Mouse (Mus musculus) hindbrain, embryonic 16.5 days (tissue): ENCODE results near the gene Casc3. TPM values are rescaled to one million over a fixed set of nuclear protein-coding genes. Genes with fewer than 3 reads are reported as not detected.
"Not testable (repeated sequence)": the region's sequence is repeated elsewhere in the genome, so short reads cannot be mapped to it uniquely, and the experiment has no call there.

Experiments
- ATAC-seq: fragments of 200-750 bp; cut with Nextera tagmentation; 2 replicates; pipeline ENCODE4 v1.8.0; 2017; ENCODE audit warnings: moderate TSS enrichment, moderate library complexity
- H3K27ac ChIP-seq: fragments of 300-500 bp; sonication (generic); 2 replicates; pipeline ENCODE4 v1.5.1; 2014; ENCODE audit warnings: low read depth, mild to moderate bottlenecking, control low read depth, low read length, moderate library complexity
- H3K27me3 ChIP-seq: fragments of 300-500 bp; sonication (generic); replicated peaks from 2 replicates; pipeline ENCODE4 v1.6.1; 2014; ENCODE audit warnings: low read length; ENCODE audit not compliant: control insufficient read depth, insufficient read depth
- H3K36me3 ChIP-seq: fragments of 300-500 bp; sonication (generic); 2 replicates; pipeline ENCODE4 v1.6.1; 2014; ENCODE audit warnings: mild to moderate bottlenecking, low read length, moderate library complexity, mixed read lengths; ENCODE audit not compliant: control insufficient read depth, insufficient read depth
- H3K4me1 ChIP-seq: fragments of 300-500 bp; sonication (generic); 2 replicates; pipeline ENCODE4 v1.6.1; 2014; ENCODE audit warnings: low read depth, low read length; ENCODE audit not compliant: control insufficient read depth, insufficient read depth
- H3K4me2 ChIP-seq: fragments of 300-500 bp; sonication (generic); 2 replicates; pipeline ENCODE4 v1.6.1; 2014; ENCODE audit warnings: mild to moderate bottlenecking, low read length, control low read depth, moderate library complexity
- H3K4me3 ChIP-seq: fragments of 300-500 bp; sonication (generic); 2 replicates; pipeline ENCODE4 v1.5.1; 2014; ENCODE audit warnings: mild to moderate bottlenecking, low read length, control low read depth, moderate library complexity
- H3K9ac ChIP-seq: fragments of 300-500 bp; sonication (generic); 2 replicates; pipeline ENCODE4 v1.6.1; 2014; ENCODE audit warnings: low read depth, mild to moderate bottlenecking, control low read depth, low read length, moderate library complexity
- H3K9me3 ChIP-seq: fragments of 300-500 bp; sonication (generic); 2 replicates; pipeline ENCODE4 v1.6.1; 2014; ENCODE audit warnings: mild to moderate bottlenecking, low read length, moderate library complexity; ENCODE audit not compliant: control insufficient read depth
- WGBS: fragments of 180-500 bp; shearing (Covaris S2); extraction: QIAGEN DNeasy Blood & Tissue Kit; methylation state at CpG from one replicate; pipeline ENCODE4 v1.1.7; 2014; 5-methylcytosine and 5-hydroxymethylcytosine counted together
- polyA plus RNA-seq: library from polyadenylated mRNA; unstranded; fragments of >200 nt; fragmentation: Nextera tagmentation; extraction: Ambion mirVana; gene quantifications from 2 replicates; pipeline ENCODE4 v1.2.1, GENCODE M21; 2015

Casc3 gene
- polyA plus RNA-seq, 1 experiment from 2014 or later, result 41.7 TPM

- WGBS, result 95% methylated on average over 1 of the region's 1 CpGs
- Histone ChIP-seq H3K27me3 (no peaks in the 10 kb centered on the region), H3K9me3 (no peaks in the 10 kb centered on the region), H3K4me2 (no peak overlapping the region), H3K4me3 (no peak overlapping the region), H3K36me3 (peaks cover 36% of the 10 kb centered on the region), H3K4me1 (peaks cover 1% of the 10 kb centered on the region; the same call in 1 of the 2 replicates), H3K9ac (no peak overlapping the region), H3K27ac (no peak overlapping the region)
- ATAC-seq, result no peak
Observed at GRCm38 (mm10) chr11:98816706-98817239, 12.1 kb downstream of the Casc3 start.

GRCm38 (mm10) chr11:98820968-98821367, 16.3 kb downstream of the Casc3 start:
- Histone ChIP-seq H3K4me2 (no peak overlapping the region), H3K36me3 (peaks cover 47% of the 10 kb centered on the region), H3K9me3 (no peaks in the 10 kb centered on the region), H3K4me1 (no peaks in the 10 kb centered on the region), H3K9ac (no peak overlapping the region), H3K27me3 (no peaks in the 10 kb centered on the region), H3K27ac (no peak overlapping the region), H3K4me3 (no peak overlapping the region)
- WGBS, result 98% methylated on average over 5 of the region's 5 CpGs
- ATAC-seq, result no peak

- 100% methylated on average over 2 of the region's 2 CpGs for WGBS
- ATAC-seq, H3K27ac ChIP-seq, H3K4me1 ChIP-seq, H3K9me3 ChIP-seq, H3K9ac ChIP-seq, H3K4me3 ChIP-seq, H3K27me3 ChIP-seq, H3K4me2 ChIP-seq: not testable (repeated sequence)
- peaks cover 55% of the 10 kb centered on the region for H3K36me3 ChIP-seq
Observed at GRCm38 (mm10) chr11:98826071-98826470, 21.4 kb downstream of the Casc3 start.

- no peak for ATAC-seq
- 94% methylated on average over 2 of the region's 2 CpGs for WGBS
- no peaks in the 10 kb centered on the region for H3K27me3 ChIP-seq
- H3K4me2 ChIP-seq, result no peak overlapping the region
- no peaks in the 10 kb centered on the region for H3K4me1 ChIP-seq
- no peaks in the 10 kb centered on the region for H3K9me3 ChIP-seq
- H3K36me3 ChIP-seq, result peaks cover 62% of the 10 kb centered on the region
- no peak overlapping the region for H3K4me3 ChIP-seq
- no peak overlapping the region for H3K9ac ChIP-seq
- H3K27ac ChIP-seq, result no peak overlapping the region
Observed at GRCm38 (mm10) chr11:98827877-98828276, 23.2 kb downstream of the Casc3 start.

- 74% methylated on average over 12 of the region's 12 CpGs for WGBS
- H3K4me3 ChIP-seq, result no peak overlapping the region
- no peak overlapping the region for H3K9ac ChIP-seq
- H3K27ac ChIP-seq, result no peak overlapping the region
- H3K36me3 ChIP-seq, result peaks cover 57% of the 10 kb centered on the region
- no peaks in the 10 kb centered on the region for H3K9me3 ChIP-seq
- no peaks in the 10 kb centered on the region for H3K4me1 ChIP-seq
- no peaks in the 10 kb centered on the region for H3K27me3 ChIP-seq
- no peak for ATAC-seq
- no peak overlapping the region for H3K4me2 ChIP-seq
Observed at GRCm38 (mm10) chr11:98829091-98829775, 24.5 kb downstream of the Casc3 start.

- H3K9me3 ChIP-seq, result no peaks in the 10 kb centered on the region
- H3K4me1 ChIP-seq, result no peaks in the 10 kb centered on the region
- no peak overlapping the region for H3K4me2 ChIP-seq
- H3K36me3 ChIP-seq, result peaks cover 52% of the 10 kb centered on the region
- H3K27ac ChIP-seq, result no peak overlapping the region
- H3K4me3 ChIP-seq, result no peak overlapping the region
- H3K9ac ChIP-seq, result no peak overlapping the region
- 76% methylated on average over 4 of the region's 4 CpGs for WGBS
- no peaks in the 10 kb centered on the region for H3K27me3 ChIP-seq
- ATAC-seq, result no peak
Observed at GRCm38 (mm10) chr11:98829875-98830274, 25.2 kb downstream of the Casc3 start.

GRCm38 (mm10) chr11:98835296-98835695, 30.6 kb downstream of the Casc3 start:
- no peak overlapping the region for H3K27ac ChIP-seq
- H3K4me2 ChIP-seq, result no peak overlapping the region
- H3K27me3 ChIP-seq, result no peaks in the 10 kb centered on the region
- H3K9ac ChIP-seq, result no peak overlapping the region; the same call in 1 of the 2 replicates
- WGBS, result 40% methylated on average over 5 of the region's 5 CpGs
- H3K9me3 ChIP-seq, result no peaks in the 10 kb centered on the region
- peaks cover 25% of the 10 kb centered on the region for H3K4me1 ChIP-seq
- peaks cover 23% of the 10 kb centered on the region for H3K36me3 ChIP-seq
- H3K4me3 ChIP-seq, result no peak overlapping the region
- ATAC-seq, result no peak

- no peaks in the 10 kb centered on the region for H3K27me3 ChIP-seq
- peaks cover 25% of the 10 kb centered on the region for H3K4me1 ChIP-seq
- no peaks in the 10 kb centered on the region for H3K9me3 ChIP-seq
- H3K4me3 ChIP-seq, result no peak overlapping the region
- H3K36me3 ChIP-seq, result peaks cover 21% of the 10 kb centered on the region
- no peak overlapping the region for H3K4me2 ChIP-seq
- H3K27ac ChIP-seq, result no peak overlapping the region
- no peak overlapping the region for H3K9ac ChIP-seq
- WGBS, result 71% methylated on average over 3 of the region's 3 CpGs
- no peak for ATAC-seq
Observed at GRCm38 (mm10) chr11:98835725-98836124, 31.0 kb downstream of the Casc3 start.

- peak; percentile 21 for ATAC-seq
- Histone ChIP-seq H3K27me3 (no peaks in the 10 kb centered on the region), H3K4me2 (peak overlapping the region; percentile 92), H3K9me3 (no peaks in the 10 kb centered on the region), H3K4me1 (peaks cover 25% of the 10 kb centered on the region), H3K9ac (no peak overlapping the region; the same call in 1 of the 2 replicates), H3K36me3 (peaks cover 21% of the 10 kb centered on the region), H3K4me3 (peak overlapping the region; percentile 75), H3K27ac (no peak overlapping the region)
- 32% methylated on average over 7 of the region's 7 CpGs for WGBS
Observed at GRCm38 (mm10) chr11:98836128-98836527, 31.4 kb downstream of the Casc3 start.
